Mouse (Mus musculus) gastrocnemius, postnatal 4 days (tissue): ENCODE measurements at regions not wholly inside any gene's neighbourhood (a gene's known extent, or its start where the extent isn't known, plus 50 kb on each side); places are given as distances from the start of the nearest gene placed in this dataset.
A peak's percentile ranks its signal among the peaks of the same experiment; 100 is the strongest.

ENCODE experiments used
- DNase-seq, 2 experiments: peaks; one replicate each; pipeline ENCODE4 v3.0.0; 2021 to 2022; ENCODE audit warnings: low spot score in 2 of 2, mixed read lengths in 2 of 2

DNA sequence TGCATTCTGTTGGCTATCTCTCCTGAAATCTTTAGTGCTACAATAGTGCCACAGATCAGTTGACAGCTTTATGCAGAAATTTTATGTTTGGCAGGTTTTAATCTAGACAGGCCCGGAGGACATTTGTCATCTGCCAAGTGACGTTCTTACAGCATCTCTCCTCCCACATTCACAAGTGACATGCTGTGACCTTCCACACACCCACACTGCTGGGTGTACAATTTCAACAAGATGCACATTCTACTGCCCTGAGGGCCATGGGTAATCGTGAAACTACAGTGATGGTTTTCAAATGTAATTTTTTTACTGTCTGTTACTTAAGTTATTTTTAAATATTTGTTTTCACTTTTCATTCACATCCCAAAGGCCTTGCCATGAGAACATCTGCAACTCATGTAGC, 639.2 kb upstream of the Gm11114 start:
- no peak for DNase-seq

DNA sequence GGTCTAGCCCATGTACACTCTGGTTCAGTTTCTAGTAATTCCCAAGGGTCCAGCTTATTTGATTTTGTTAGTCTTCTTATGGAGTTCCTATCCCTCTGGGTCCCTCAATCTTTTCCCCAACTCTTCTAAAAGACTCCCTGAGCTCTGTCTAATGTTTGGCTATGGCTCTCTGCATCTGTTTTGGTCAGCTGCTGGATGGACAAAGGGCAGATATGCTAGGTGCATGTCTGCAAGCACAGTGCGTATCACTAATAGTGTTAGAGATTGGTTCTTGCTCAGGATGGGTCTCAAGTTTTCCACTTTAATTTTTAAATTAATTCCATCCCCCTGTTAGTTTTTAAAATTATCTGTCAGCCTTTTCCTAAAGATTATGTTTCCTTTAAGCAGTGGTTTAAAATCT, 634.2 kb upstream of the Gm11114 start:
- no peak for DNase-seq

DNA sequence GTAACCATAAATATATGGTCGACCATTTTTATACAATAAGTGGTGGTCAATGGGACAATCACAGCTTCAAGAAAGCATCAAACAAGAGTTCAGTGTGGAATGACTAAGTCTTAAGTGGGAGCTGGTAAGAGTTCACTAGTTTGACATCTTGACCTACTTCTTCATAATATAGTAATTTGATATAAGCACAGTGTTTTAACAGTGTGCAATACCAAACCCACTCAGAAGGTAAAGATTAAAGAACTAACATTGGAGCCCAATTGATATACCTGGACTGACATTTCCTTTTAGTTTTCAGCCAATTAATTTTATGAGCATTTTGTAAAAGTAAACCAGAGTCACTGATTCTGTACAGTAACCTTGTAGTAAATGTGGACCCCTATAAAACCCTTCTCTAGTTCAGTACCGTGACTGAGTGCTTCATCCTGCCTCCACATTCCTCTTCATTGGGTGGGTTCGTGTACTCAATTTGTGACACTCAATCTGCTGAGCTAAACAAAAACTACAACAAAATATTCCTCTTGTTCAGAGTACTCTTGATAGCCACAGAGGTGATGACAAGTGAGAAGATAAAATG, 593.9 kb upstream of the Gm11114 start:
- DNase-seq = no peak

DNA sequence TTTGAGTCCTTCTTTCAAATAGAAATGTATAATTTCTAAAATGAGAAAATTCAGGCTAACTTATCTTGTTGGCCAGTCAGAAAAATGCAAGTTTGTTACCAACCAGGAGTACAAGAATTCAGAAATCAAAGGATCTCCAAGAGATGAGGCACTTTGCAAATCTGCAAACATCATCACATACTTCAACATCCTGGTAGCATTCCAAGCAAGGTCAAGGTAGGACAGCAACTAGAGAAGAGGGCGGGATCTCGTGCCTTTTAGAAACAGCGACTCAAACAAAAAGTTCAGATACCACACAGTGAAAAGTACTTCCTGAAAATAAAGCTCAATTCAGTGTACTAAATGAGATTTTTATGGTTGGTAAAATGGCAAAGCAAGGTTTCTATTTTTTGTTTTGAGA, 593.2 kb upstream of the Gm11114 start:
- no peak for DNase-seq

DNA sequence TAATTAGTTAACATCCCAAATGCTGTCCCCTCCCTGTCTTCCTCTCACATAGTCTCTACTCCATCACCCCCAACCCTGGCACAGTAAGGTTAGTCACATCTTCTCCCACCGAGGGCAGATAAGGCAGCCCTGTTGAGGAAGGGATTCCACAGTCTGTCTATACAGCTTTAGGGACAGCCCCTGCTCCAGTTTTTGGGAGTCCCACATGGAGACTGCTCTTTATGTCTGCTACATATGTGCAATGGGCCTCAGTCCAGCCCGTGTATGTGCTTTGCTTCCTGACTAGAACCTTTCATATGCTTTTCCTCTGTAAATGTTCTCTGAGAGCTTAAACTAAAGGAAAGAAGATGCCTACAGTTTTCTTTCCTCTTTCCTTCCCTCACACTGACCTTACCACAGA, 592.1 kb upstream of the Gm11114 start:
- no peak for DNase-seq

DNA sequence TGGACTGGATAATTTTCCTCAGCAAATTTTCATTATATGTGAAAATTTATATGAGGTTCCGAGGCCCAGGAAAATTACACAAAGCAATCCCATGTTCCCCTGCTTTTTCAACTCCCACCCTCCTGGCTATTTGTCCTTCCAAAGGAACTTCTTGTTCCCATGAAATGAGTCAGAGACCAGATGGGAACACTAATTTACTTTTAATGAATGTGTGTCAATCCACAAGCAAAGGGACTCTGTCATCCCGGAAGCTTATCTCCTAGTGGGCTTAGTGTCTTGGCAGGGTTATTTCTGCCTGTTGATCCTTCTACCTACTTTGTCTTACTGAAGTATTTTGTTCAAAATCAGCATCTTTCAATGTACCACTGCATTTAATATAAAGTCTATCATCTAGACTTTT, 573.3 kb upstream of the Gm11114 start:
- DNase-seq = no peak

DNA sequence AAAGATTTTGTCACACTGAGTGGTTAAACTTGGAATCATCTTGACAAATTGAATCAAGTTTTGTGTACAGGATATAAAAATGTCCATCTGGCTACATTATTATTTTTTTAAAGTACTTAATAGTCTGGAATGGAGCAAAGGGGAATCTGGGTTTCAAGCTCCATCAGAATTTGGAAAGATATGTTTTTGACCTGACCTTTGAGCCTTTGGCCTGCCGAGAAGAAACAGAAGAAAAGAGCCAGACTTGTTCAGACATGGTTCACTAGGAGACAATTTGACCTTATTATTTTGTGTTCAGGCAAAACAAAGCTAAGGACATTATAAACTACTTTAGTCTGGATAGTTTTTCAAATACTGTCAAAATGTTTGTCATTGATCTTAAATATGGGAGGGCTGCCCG, 572.2 kb upstream of the Gm11114 start:
- DNase-seq = no peak

DNA sequence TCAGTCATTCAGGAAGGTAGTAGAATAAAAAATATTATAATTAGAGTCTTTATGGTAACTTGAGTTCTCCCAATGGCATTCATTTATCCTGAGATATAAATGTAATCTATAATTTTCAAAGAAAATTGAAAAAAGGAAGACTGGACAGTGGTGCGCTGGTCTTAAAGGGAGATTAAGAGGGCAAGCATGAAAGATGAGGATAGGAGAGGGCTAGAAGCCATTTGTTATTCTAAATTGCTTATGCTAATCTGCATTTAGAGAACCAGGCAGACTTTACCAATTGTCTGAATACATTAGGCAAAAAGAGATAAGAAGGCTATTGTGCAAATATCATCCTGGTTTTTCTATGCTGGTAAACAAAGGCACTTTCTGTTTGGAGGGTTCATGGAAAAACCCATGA, 558.2 kb upstream of the Gm11114 start:
- DNase-seq = no peak

DNA sequence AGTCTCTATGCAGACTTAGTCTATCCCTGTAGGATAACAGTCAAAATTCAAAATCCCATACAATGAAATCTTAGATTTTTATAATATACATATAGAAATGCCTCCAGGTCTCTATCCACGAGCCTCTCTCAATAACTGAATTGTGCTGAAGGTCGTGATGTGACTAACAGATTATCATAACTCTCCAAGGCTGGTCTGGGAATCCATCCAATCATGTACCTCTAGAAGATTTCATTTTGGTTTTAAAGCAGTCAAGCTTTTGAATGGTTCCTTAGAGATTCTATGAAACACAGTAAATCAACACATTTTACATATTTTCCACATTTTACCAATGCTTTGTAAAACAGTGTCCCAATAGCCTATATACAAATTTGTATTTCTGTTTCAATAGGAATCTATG, 557.7 kb upstream of the Gm11114 start:
- no peak for DNase-seq

DNA sequence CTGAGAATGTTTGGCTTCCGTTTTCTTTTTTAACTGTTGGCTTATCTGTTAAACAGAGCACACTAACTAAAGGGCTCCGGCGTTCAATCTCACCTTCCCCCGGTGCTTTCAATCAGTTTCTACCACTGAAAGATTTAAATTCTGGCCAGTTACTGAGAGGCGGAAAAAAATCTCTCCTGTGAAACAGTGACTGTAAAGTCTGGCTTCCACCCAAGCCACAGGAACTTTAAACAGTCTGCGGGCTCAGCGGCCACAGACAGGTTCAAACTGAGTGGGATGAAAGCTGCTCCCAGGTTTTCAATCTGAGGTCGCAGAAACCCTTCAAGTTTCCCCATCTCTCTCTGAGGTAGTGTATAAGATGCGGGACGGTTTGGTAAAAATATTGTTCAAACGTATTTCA, 538.2 kb upstream of the Gm11114 start:
- no peak for DNase-seq

DNA sequence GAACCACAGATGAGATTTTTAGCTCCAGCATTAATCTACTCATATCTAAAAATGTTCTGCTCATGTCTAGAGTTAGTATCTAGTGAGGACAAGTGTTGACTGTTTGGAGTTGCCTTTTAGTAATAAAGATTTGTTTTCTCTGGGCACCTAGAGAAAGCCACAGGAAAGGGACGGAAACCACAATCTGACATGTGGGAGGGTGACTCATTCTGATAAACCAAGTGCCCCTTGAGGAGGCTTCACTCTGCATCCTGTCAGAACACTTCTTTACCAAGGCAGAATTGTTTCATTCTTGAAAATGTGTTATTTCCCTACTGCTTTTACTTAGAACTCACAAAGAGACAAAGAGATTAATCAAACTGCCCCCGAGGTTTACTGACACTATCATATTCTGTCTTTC, 537.4 kb upstream of the Gm11114 start:
- DNase-seq = no peak

DNA sequence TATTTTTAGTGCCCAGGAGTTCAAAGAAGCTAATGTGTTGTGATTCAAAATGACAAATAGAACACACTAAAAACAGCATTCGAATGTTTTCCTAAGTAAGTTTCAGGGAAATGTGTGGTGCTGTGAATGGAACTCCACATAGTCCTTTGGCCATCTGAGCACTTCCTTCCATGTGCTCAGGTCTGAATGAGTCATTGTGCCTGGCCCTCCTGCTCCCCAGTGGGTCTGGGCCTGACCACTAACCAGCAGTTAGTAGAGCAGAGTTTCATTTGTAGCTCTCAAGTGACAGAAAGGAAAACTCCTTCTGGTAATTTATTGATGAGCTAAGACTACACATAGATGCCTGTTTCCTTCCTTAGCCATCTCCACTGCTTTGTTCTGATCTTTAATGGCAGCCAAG, 533.4 kb upstream of the Gm11114 start:
- DNase-seq = no peak

DNA sequence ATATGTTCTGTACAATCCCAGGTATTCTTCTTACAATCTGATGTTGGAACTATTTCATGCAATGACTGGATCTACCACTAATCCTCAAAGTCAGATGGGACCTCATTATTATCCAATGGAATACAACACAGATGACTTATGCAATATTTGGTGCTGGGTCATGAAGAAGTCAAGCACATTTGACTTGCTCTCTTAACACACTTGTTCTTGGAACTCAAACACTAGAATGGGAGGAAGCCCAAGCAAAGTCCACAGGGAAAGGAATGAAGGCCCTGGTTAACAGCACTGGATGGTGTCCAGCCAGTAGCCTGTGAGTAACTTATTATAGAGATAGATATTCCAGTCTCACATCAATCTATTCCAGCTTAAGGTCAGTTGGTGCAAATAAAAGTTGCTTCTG, 486.8 kb upstream of the Gm11114 start:
- DNase-seq = peak in 1 of 2 experiments; percentile 14

DNA sequence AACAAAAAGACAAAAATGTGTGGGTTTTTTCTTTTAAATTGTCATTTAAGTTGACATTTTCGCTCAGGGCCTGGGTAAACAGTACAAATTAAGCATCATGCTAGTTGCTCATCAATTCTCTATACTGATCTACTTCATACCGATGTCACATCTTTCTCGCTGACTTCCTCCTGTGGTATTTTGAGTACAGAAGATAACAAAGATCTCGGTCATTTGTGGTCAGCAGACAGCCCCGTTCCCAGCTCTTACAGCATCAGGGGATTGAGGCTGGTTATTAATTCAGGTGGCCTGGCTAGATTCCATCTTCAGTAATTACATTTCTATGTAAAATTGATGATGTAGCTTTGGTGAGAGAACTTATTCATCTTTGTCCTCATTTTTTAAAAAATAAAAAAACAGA, 483.6 kb upstream of the Gm11114 start:
- DNase-seq = no peak

DNA sequence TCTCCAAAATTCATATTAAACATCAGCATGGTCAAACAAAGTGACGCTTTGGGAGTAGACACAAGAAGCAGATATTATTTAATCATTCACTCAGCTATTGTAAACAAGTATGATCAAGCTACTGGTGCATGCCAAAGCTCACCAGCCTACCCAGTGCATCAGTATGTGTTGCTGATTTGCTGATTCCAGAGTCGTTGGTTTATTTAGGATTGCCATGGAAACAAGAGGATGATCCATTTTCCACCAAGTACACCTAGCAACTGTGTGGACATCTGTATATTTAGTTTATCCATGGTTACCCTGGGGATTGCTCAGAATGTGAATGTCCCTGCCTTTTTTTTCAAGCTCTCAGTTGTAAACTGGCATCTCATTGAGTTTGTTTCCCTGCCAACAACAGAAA, 481.9 kb upstream of the Gm11114 start:
- DNase-seq = no peak

DNA sequence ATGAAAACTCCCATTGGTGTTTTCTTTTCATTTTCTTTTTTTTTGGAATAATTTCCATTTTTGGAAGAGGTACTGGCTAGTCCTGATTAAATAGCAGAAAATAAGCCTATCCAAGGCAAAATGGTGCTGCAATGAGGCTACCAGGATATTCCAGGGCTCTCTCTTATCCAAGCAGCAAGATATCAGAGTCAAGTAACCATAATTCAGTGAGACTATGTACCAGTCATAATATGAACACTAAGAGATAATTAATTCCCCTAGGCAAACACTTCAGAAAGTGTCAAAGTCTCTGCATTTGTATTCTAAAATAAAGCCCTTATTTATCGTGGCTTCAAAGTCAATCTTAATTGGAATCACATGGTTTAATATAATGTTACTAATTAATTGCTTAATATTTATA, 475.1 kb upstream of the Gm11114 start:
- DNase-seq = no peak

DNA sequence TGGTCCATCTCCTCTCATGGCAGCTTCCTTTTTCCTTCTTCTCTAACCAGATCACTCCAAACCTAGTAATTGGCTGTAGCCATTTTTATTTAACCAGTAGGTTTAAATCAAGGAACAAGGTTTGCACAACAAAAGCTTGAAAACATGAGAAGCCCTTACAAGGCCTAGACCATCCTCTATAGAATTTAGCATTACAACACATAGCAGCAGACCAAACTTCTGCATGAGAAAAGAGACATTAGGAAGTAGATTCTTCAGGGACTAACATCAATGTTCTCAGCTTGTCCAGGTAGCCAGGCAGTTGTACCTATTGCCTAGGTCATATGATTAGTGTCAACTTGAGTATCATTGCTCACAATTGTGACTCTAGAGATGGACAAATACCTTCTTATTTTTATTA, 468.6 kb upstream of the Gm11114 start:
- DNase-seq = no peak

DNA sequence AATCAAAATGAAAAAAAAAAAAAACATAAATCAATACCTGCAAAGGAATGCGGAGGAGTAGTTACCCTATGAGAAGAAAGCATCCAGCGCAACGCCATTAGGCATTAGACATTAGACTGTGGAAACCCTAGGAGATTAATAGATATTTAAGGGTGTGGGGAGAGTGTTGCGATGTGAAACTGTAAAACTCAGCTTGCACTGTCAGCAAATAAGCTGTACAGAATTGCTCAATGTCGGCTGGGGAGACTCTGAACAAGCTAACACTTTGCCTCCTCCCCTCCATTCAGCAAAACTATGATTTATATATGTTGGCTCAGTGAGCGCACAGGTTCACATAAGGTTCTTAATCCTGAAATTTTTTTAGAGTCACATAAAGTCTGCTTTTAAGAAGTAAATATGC, 451.0 kb upstream of the Gm11114 start:
- DNase-seq = no peak

DNA sequence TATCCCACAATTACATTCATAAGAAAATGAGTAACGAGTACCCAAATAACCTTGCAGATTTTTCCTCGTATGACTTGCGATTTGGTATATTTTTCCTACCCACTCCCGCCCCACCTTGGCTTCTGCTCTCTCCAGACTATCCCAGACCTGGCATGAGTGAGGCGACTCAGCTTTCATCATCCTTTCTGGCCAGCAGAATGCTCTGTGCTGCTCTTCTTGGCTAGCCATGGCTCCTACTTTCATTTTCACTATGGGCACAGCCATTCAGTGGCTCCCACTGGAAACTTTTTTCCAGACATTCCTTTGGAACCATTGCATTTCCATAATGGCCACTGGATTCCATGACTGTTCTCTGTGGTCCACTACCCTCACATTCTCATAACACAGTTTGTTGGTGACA, 449.1 kb upstream of the Gm11114 start:
- no peak for DNase-seq

DNA sequence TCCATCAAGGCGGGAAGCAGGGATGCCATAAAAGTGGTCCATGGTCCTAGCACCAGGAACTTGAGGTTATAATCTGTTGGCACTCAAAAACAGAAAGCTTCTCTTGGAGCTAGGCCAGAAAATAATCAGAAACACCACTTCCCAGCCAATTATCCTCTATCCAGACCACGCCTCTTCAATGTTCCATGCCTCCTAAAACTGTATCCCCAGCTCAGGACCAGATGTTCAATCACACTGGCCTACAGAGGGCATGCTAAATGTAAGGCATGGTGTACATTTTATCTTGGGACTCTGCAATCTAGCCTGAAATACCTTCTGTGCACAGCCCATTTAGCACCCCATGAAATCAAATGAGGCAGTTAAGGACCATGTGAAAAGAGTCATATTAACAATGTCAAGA, 418.4 kb upstream of the Gm11114 start:
- no peak for DNase-seq

DNA sequence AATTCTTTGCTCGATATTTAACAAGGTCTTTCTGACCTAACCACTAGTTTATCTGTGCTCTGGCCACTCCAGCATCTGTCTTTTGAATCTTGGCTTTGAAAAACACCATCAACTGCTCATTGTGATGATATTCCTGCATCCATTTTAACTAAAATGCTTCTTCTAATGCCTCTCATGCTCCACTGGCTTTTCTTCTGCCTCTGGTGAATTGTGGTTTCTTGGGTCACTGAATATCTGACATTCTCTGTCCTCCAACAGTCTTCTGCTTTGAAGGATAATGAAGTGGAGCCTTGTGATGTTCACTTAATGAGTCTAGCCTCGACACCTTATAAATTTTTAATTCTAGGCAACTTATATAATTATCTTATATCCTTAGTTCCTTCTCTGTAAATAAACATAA, 416.5 kb upstream of the Gm11114 start:
- DNase-seq = no peak

DNA sequence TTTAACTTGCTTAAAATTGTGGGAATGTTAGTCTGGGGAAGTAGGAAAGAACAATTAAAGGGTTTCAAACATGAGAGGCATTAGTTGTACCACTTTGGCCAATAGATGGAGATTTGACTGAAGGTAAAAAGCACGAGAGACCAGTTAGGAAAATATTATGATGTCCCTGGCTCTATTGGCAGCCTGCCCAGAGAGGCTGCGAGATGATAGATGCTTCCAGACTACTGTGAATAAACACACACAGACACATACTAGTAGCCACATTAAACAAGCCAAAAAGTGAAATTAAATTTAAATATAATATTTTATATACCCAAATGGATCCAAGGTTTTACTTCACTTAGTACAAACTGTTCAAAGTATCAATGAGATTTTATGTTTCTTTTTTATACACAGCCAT, 411.9 kb upstream of the Gm11114 start:
- DNase-seq = no peak

DNA sequence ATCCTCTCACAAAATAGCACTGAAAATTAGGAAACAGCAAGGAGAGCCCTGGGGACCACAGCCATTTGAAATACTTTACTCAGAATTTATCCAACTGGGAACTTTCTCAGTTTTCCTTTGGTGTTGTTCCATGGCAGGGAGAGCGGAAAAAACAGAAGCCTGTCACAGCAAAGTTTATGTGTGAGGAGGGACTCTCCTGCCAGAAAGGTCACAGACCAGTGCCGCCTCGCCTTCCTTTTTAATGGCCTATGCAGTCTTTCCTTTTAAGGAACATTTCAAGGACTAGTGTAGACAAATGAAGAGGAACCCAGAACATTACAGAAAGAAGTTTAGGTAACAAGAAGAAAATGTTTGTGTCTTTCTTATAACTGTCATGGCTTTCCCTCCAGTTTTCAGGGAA, 406.3 kb upstream of the Gm11114 start:
- DNase-seq = no peak

DNA sequence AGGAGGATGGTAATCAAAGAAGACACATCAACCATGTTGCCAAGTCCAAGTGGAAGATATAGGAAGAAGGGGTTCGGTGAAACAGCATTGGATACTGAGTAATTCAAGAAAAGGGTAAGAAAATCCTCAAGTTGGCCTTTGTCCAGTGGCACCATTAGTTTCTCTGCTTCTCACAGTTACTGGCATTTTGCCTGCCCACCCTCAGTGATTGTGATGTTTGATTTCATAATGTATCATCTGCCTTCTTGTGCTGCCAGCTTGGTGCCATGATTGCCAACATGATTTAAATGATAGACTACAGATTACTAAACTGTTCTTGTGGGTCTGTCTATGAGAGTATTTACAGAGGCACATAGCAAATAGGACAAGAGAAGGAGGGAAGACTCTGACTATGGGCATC, 399.3 kb upstream of the Gm11114 start:
- DNase-seq = no peak
